Mouse (Mus musculus): Measurements from ENCODE around the gene Gm28710. TPM values are rescaled to one million over a fixed set of nuclear protein-coding genes. Genes with fewer than 3 reads are reported as not detected.

The Gm28710 gene
- polyA plus RNA-seq, 1 experiment from 2014 or later: not detected

Other genes starting within 250 kb of the Gm28710 start
- 6.4 and 7.6 TPM in 2 replicates for gene Hgf, start 238.3 kb upstream of the Gm28710 start, polyA plus RNA-seq (2016; fragmentation: Nextera tagmentation; extraction: Ambion mirVana)